Mouse (Mus musculus) spleen, adult 10 weeks (tissue): ENCODE results near the gene Ces3a. TPM values are rescaled to one million over a fixed set of nuclear protein-coding genes. Genes with fewer than 3 reads are reported as not detected.

Source experiments
- polyA plus RNA-seq: library from polyadenylated mRNA; stranded (reverse); fragments of 350-450 nt; fragmentation: Illumina TruSeq; extraction: RNeasy Lipid Tissue Mini Kit (QIAGEN cat#74804); gene quantifications from one replicate; pipeline ENCODE4 v1.2.3, GENCODE M21; 2015; ENCODE audit warnings: low replicate concordance; ENCODE audit not compliant: insufficient read depth

Ces3a gene
- polyA plus RNA-seq: not detected

GRCm38 (mm10) chr8:105048371-105048854, at the start of gene Ces3a:
Ces3a (plus strand) TSS chr8:105048601.

DNA sequence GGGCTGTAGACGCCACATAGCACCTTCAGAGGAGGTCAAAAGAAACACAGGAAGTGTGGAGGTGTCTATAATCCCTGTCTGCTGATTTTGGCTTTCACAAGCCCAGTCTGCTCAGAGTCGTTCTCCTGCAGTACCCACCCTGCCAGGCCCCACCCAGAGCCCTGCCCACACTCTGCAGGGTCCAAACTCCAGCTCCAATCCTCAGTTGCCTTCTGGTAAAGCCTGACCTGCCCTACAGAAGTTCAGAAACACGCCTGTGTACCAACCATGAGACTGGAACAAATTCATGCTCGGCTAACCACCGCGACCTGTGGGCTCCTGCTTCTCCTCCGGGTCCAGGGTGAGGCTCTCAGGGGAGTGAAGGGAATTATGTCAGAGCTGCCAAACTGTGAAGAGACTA, 47.8 kb upstream of the Ces3a start, which contains the start of gene Ces2h:
Ces2h (plus strand) TSS at position 268 of the 400 bp plus-strand sequence.

GRCm38 (mm10) chr8:105083449-105084050, 35.1 kb downstream of the Ces3a start, which contains the start of gene Ces3b:
Ces3b (plus strand) TSS chr8:105083753.

Other genes starting within 250 kb of the Ces3a start
- 0.08 TPM for gene Ces2b, start 217.0 kb upstream of the Ces3a start, polyA plus RNA-seq
- 0.91 TPM for gene Ces2c, start 201.5 kb upstream of the Ces3a start, polyA plus RNA-seq
- gene Ces2e, start 122.3 kb upstream of the Ces3a start, polyA plus RNA-seq: 0.21 TPM
- not detected for gene Ces2f, start 101.2 kb upstream of the Ces3a start, polyA plus RNA-seq
- 8.7 TPM for gene Ces2g, start 86.9 kb upstream of the Ces3a start, polyA plus RNA-seq
- gene Ces2h, start 47.7 kb upstream of the Ces3a start, polyA plus RNA-seq: not detected
- not detected for gene Ces3b, start 35.2 kb downstream of the Ces3a start, polyA plus RNA-seq
- gene Ces4a, start 83.2 kb downstream of the Ces3a start, polyA plus RNA-seq: not detected
- gene Cbfb, start 122.1 kb downstream of the Ces3a start, polyA plus RNA-seq: 149 TPM
- gene D230025D16Rik, start 176.5 kb downstream of the Ces3a start, polyA plus RNA-seq: 22.6 TPM
- 4.9 TPM for gene B3gnt9, start 206.6 kb downstream of the Ces3a start, polyA plus RNA-seq
- gene Tradd, start 216.0 kb downstream of the Ces3a start, polyA plus RNA-seq: 12.7 TPM
- gene Fbxl8, start 216.0 kb downstream of the Ces3a start, polyA plus RNA-seq: 3.3 TPM
- gene Hsf4, start 221.2 kb downstream of the Ces3a start, polyA plus RNA-seq: 0.29 TPM
- gene Nol3, start 227.5 kb downstream of the Ces3a start, polyA plus RNA-seq: 0.59 TPM
- gene 4931428F04Rik, start 241.3 kb downstream of the Ces3a start, polyA plus RNA-seq: 4.4 TPM
- 7.8 TPM for gene Exoc3l, start 247.5 kb downstream of the Ces3a start, polyA plus RNA-seq
- 61.9 TPM for gene E2f4, start 249.1 kb downstream of the Ces3a start, polyA plus RNA-seq